Mouse (Mus musculus) neural tube, embryonic 14.5 days (tissue): ENCODE data around the gene Gm5447. TPM values are rescaled to one million over a fixed set of nuclear protein-coding genes. Genes with fewer than 3 reads are reported as not detected.

Experiments
- ATAC-seq: fragments of 200-750 bp; cut with Nextera tagmentation; 2 replicates; pipeline ENCODE4 v1.8.0; 2017; ENCODE audit warnings: low read depth, mild to moderate bottlenecking, moderate TSS enrichment, moderate library complexity
- H3K27ac ChIP-seq: fragments of 300-500 bp; sonication (generic); 2 replicates; pipeline ENCODE4 v1.5.1; 2014; ENCODE audit warnings: low read depth, mild to moderate bottlenecking, control low read depth, low read length, moderate library complexity, mixed read lengths
- H3K27me3 ChIP-seq: fragments of 300-500 bp; sonication (generic); 2 replicates; pipeline ENCODE4 v1.6.1; 2014; ENCODE audit warnings: low read length; ENCODE audit not compliant: control insufficient read depth, insufficient read depth
- H3K36me3 ChIP-seq: fragments of 300-500 bp; sonication (generic); 2 replicates; pipeline ENCODE4 v1.6.1; 2014; ENCODE audit warnings: low read length, mixed read lengths; ENCODE audit not compliant: control insufficient read depth, insufficient read depth
- H3K4me1 ChIP-seq: fragments of 300-500 bp; sonication (generic); 2 replicates; pipeline ENCODE4 v1.6.1; 2014; ENCODE audit warnings: low read length; ENCODE audit not compliant: control insufficient read depth, insufficient read depth
- H3K4me2 ChIP-seq: fragments of 300-500 bp; sonication (generic); 2 replicates; pipeline ENCODE4 v1.6.1; 2014; ENCODE audit warnings: mild to moderate bottlenecking, low read depth, low read length, control low read depth
- H3K4me3 ChIP-seq: fragments of 300-500 bp; sonication (generic); 2 replicates; pipeline ENCODE4 v1.5.1; 2014; ENCODE audit warnings: low read depth, low read length, control low read depth, mixed read lengths
- H3K9ac ChIP-seq: fragments of 300-500 bp; sonication (generic); replicated peaks from 2 replicates; pipeline ENCODE4 v1.6.1; 2014; ENCODE audit warnings: low read depth, mild to moderate bottlenecking, control low read depth, low read length, mixed read lengths
- H3K9me3 ChIP-seq: fragments of 300-500 bp; sonication (generic); 2 replicates; pipeline ENCODE4 v1.6.1; 2016; ENCODE audit warnings: low read length; ENCODE audit not compliant: control insufficient read depth
- WGBS: fragments of 180-500 bp; shearing (Covaris S2); extraction: QIAGEN DNeasy Blood & Tissue Kit; methylation state at CpG from one replicate; pipeline ENCODE4 v1.1.7; 2014; 5-methylcytosine and 5-hydroxymethylcytosine counted together
- polyA plus RNA-seq: library from polyadenylated mRNA; unstranded; fragments of >200 nt; fragmentation: Nextera tagmentation; extraction: Ambion mirVana; gene quantifications from 2 replicates; pipeline ENCODE4 v1.2.1, GENCODE M21; 2014

The Gm5447 gene
- polyA plus RNA-seq, 1 experiment from 2014 or later: not detected

DNA sequence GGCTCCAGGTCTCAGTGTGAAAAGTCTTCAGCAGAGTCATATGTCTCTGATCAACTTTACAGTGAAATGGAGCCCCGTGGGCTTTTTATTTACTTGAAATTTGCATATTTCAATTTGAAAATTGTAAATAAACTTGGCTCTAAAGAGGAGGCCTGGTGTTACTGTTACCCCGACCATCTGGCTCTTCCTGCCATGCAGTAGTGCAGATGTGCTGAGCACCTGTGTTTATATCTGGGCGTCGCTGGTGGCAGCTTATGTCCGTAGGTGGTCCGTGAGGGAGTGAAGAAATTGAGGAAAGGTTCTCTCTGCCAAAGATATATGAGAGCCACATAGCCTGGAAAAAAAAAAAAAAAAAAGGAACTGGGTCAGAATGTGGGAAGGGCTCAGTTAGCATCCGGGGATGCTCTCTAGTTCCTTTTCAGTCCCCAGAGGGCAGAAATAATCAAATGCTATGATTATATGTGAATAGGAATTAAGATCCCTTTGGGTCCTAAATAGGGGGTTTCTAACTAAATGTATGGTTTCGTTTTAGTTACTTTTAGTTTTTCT lies 2.6 kb downstream of the Gm5447 start:
- no peak overlapping the region for H3K4me2 ChIP-seq
- no peaks in the 10 kb centered on the region for H3K36me3 ChIP-seq
- H3K9ac ChIP-seq: no peak overlapping the region
- H3K27me3 ChIP-seq: no peaks in the 10 kb centered on the region
- H3K27ac ChIP-seq: no peak overlapping the region
- H3K4me3 ChIP-seq: no peak overlapping the region
- H3K9me3 ChIP-seq: no peaks in the 10 kb centered on the region
- no peaks in the 10 kb centered on the region for H3K4me1 ChIP-seq
- WGBS: 54% methylated on average over 8 of the region's 8 CpGs
- ATAC-seq: no peak

DNA sequence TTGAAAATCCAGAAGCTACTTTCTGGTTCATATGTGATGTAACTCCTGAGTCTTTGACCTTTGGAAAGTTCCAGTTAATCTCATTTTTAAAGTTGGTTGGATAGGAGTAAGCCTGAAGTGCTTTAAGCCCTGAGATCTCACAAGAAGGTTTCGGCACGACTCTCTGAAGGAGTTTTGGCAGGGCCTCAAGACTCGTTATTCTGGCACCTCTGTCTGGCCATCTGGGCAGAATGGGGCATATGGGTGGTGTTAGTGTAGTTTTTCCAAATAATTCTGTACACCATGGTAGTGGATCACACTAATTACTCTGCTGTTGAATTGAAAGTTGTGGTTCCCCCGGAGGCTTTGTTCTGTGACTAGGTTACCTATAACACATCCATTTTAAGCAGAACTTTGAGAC lies 4.2 kb downstream of the Gm5447 start:
- no peaks in the 10 kb centered on the region for H3K4me1 ChIP-seq
- ATAC-seq: no peak
- no peaks in the 10 kb centered on the region for H3K36me3 ChIP-seq
- H3K4me2 ChIP-seq: no peak overlapping the region
- no peak overlapping the region for H3K27ac ChIP-seq
- WGBS: 67% methylated on average over 4 of the region's 4 CpGs
- no peak overlapping the region for H3K9ac ChIP-seq
- H3K9me3 ChIP-seq: no peaks in the 10 kb centered on the region
- H3K27me3 ChIP-seq: no peaks in the 10 kb centered on the region
- no peak overlapping the region for H3K4me3 ChIP-seq

DNA sequence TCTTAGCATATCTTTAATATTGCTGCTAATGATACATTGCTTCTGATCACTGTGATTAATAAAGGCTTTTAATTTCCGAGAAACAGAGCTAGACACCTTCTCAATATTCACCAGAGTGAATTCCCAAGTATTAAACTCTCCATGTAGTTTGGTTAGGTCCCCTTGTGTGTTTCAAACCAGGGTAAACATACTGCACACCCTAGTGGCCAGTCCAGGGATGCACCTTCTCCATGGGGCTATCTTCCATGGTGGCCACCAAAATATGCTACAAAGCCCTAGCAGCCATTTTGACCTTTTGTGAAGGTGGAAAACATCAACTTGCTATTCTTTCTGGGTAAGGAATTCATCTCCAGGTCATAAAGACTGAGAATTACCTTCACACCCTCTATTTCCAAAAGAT lies 7.7 kb downstream of the Gm5447 start:
- Histone ChIP-seq H3K4me2 (no peak overlapping the region), H3K27me3 (no peaks in the 10 kb centered on the region; the same call in 1 of the 2 replicates), H3K27ac (no peak overlapping the region), H3K36me3 (no peaks in the 10 kb centered on the region), H3K4me3 (no peak overlapping the region), H3K9me3 (no peaks in the 10 kb centered on the region), H3K4me1 (peaks cover 11% of the 10 kb centered on the region; the same call in 1 of the 2 replicates), H3K9ac (no peak overlapping the region)
- 76% methylated on average over 1 of the region's 1 CpGs for WGBS
- ATAC-seq: no peak

DNA sequence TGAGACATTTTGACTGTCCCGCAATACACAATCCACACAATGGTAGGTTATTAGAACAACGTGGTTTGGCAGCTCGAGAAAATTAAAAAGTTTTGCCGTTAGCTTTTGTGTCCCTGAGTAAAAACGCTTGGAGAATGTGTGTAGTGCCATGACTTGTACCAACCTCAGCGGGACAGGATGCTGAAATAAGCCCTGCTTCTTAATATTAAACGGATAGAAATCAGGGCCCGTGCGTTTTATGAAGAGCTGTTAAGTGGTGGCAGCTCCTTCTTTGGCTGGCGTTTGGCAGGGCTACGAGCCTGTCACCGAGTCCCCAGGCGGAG lies 11.2 kb downstream of the Gm5447 start:
- no peak overlapping the region; the same call in 1 of the 2 replicates for H3K9ac ChIP-seq
- no peaks in the 10 kb centered on the region for H3K36me3 ChIP-seq
- no peaks in the 10 kb centered on the region; the same call in 1 of the 2 replicates for H3K27me3 ChIP-seq
- peak overlapping the region; percentile 58 for H3K4me2 ChIP-seq
- peaks cover 11% of the 10 kb centered on the region; the same call in 1 of the 2 replicates for H3K4me1 ChIP-seq
- H3K4me3 ChIP-seq: peak overlapping the region; percentile 19
- 0 out of 2 replicates have a peak, but pooled peaks have one; percentile 22 for ATAC-seq
- H3K27ac ChIP-seq: no peak overlapping the region
- 19% methylated on average over 13 of the region's 13 CpGs for WGBS
- no peaks in the 10 kb centered on the region for H3K9me3 ChIP-seq

DNA sequence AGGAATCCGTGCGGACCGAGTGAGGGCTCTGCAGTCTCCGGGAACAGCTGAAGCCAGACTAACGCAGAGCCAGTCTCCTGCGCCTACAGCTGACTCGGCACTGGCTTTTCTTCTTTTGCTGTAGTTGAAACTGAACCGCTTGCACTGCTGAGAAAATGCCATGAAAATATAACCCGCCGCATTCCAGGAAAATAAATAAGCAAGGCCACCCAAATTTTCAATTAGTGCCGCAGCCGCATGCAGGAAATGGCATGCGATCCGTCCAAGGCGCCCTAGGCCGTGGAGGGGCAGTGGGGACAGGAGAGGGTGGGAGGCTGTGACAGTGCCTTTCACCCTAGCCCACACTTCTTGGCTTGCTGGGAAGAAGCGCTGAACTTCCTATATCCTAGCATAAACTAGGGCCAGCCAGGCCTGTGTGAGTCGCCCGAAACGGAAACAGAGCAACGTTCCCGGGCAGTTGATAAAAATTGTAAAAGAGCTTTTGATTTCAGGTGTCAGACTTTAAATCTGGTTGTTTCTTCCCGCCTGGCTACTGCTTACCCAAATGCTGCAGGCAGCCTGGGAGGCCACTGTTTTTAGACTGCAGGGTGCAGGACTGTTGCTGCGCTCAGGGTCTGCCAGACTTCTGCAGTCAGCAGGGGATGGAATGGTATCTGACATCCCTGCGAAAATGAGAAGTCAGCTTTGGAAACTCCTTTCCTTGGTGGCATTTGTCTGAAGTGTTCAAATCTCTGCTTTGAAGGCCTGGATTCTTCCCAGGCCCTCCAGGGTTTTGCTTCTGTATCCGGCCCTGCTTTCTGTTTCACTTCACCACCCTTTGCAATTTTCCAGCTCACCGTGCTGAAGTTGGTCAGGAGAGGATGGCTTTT lies 11.8 kb downstream of the Gm5447 start:
- Histone ChIP-seq H3K4me2 (peak overlapping the region; percentile 58), H3K4me3 (peak overlapping the region; percentile 19), H3K9me3 (no peaks in the 10 kb centered on the region), H3K36me3 (no peaks in the 10 kb centered on the region), H3K27me3 (no peaks in the 10 kb centered on the region; the same call in 1 of the 2 replicates), H3K27ac (no peak overlapping the region), H3K9ac (no peak overlapping the region; the same call in 1 of the 2 replicates), H3K4me1 (peaks cover 11% of the 10 kb centered on the region; the same call in 1 of the 2 replicates)
- ATAC-seq: peak; percentile 82
- 22% methylated on average over 27 of the region's 27 CpGs for WGBS

DNA sequence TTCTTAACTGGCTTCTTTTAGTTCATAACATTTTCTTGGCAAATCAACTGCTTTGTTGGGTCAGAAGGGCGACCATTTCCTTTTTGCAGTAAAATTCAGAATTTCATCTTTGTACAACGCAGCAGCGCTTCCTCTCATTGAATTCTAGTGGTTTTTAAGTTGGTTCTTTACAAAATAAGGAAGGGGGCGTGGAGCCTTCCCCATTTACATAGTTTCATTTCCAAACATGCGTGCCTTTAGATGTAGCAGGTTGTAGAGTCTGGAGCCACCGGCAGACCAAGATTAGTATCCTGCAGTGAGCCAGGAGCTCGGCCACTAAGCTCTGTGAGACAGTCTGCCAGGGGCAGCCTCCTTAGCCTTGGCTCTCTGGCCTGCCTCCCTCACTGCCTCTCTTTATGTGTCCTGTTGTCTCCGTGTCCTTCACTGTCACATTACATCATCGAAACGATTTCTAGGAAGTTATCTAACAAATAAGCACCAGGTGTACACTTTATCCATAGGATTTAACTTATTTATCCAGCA lies 13.0 kb downstream of the Gm5447 start:
- no peaks in the 10 kb centered on the region; the same call in 1 of the 2 replicates for H3K27me3 ChIP-seq
- no peak overlapping the region for H3K9ac ChIP-seq
- no peak overlapping the region for H3K27ac ChIP-seq
- H3K4me3 ChIP-seq: no peak overlapping the region
- no peaks in the 10 kb centered on the region for H3K9me3 ChIP-seq
- no peak for ATAC-seq
- peaks cover 11% of the 10 kb centered on the region; the same call in 1 of the 2 replicates for H3K4me1 ChIP-seq
- H3K4me2 ChIP-seq: no peak overlapping the region
- H3K36me3 ChIP-seq: no peaks in the 10 kb centered on the region
- WGBS: 80% methylated on average over 10 of the region's 10 CpGs

DNA sequence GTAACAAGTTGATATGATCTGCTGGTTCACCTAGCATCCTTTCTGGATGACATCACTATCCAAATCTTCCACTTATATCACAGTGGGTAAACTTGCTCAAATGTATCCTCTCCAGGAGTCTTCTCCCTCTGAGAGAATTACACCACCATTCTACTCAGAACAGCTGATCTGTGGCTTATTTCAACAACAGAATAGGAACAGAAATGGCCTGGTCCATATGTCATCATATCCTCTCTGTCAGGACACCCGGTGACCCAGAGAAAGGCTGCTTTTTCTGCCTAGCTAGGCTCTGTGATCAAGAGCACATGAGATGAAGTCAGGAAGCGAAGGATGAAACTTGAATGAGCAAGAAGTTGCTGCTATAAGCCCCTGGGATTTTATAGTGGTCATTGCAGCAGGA lies 13.7 kb downstream of the Gm5447 start:
- WGBS: 82% methylated on average over 2 of the region's 2 CpGs
- Histone ChIP-seq H3K36me3 (no peaks in the 10 kb centered on the region), H3K4me3 (no peak overlapping the region), H3K9ac (no peak overlapping the region), H3K27ac (no peak overlapping the region), H3K4me1 (peaks cover 11% of the 10 kb centered on the region; the same call in 1 of the 2 replicates), H3K27me3 (no peaks in the 10 kb centered on the region; the same call in 1 of the 2 replicates), H3K9me3 (no peaks in the 10 kb centered on the region), H3K4me2 (no peak overlapping the region)
- ATAC-seq: no peak

DNA sequence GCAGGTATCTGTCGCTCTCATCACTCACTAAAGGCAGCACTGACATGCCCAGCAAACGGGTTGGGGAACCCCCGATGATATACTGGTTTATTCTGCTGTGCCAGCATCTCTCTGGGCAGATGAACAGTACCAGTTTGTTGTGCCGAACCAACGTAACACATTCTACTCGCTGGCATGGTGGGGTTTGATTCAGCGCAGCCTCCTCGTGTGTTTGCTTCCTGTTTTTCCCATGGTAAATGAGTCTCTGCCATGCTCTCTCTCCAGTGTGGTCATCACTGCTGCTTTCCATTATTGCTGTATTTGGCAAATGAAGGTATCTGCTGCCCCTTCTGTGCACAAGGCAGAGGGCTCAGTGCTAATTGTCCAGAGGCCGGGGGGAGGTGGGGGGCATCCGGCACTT lies 15.7 kb downstream of the Gm5447 start:
- WGBS: 89% methylated on average over 10 of the region's 10 CpGs
- no peak overlapping the region for H3K4me2 ChIP-seq

DNA sequence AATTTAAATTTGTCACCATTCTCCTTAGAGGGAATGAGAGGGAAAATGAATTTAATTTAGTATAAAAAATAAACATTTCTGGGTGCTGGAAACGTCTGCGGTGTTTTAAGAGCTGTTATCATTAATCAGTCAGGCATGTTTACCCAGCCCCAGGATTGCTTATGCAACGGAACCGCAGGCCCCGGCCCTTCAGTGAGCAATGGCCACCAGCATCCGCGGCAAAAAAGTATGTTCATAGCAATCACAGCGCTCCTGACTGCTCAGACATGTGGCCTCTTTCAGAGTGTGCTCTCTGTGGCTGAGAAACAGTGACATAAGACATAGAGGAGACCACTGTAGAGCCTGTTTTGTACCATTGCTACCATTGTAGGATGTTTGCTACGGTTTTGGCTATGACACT lies 16.2 kb downstream of the Gm5447 start:
- no peak overlapping the region for H3K27ac ChIP-seq
- H3K4me2 ChIP-seq: no peak overlapping the region
- H3K9me3 ChIP-seq: no peaks in the 10 kb centered on the region
- ATAC-seq: no peak
- H3K4me1 ChIP-seq: peaks cover 10% of the 10 kb centered on the region; the same call in 1 of the 2 replicates
- no peaks in the 10 kb centered on the region for H3K36me3 ChIP-seq
- 77% methylated on average over 9 of the region's 9 CpGs for WGBS
- H3K27me3 ChIP-seq: no peaks in the 10 kb centered on the region; the same call in 1 of the 2 replicates
- no peak overlapping the region for H3K4me3 ChIP-seq
- no peak overlapping the region for H3K9ac ChIP-seq

More for the DNA sequence above, 15.7 kb downstream of the Gm5447 start:
- no peak for ATAC-seq
- Histone ChIP-seq H3K9ac (no peak overlapping the region), H3K36me3 (no peaks in the 10 kb centered on the region), H3K27me3 (no peaks in the 10 kb centered on the region; the same call in 1 of the 2 replicates), H3K4me3 (no peak overlapping the region), H3K27ac (no peak overlapping the region), H3K9me3 (no peaks in the 10 kb centered on the region), H3K4me1 (peaks cover 11% of the 10 kb centered on the region; the same call in 1 of the 2 replicates)
